Mouse (Mus musculus): Measurements from ENCODE around the gene Ccn1.

- no peak for TF ChIP-seq CTCF (IDR thresholded peaks at IDR 0.05; ENCODE audit: borderline replicate concordance, insufficient read depth, low read depth, low read length)
- TF ChIP-seq POLR2A (IDR thresholded peaks at IDR 0.05; ENCODE audit: borderline replicate concordance, insufficient read depth, low read length) = no peak
These were observed 7.9 kb downstream of the Ccn1 start for GRCm38 (mm10) chr3:145641878-145642277.

All from cerebellum, adult 2 months (tissue).